Mouse (Mus musculus) hindbrain, embryonic 16.5 days (tissue): ENCODE measurements around the gene Pdia3. TPM values are rescaled to one million over a fixed set of nuclear protein-coding genes. Genes with fewer than 3 reads are reported as not detected.
"Not testable (repeated sequence)": the region's sequence is repeated elsewhere in the genome, so short reads cannot be mapped to it uniquely, and the experiment has no call there.

Experiments used
- ATAC-seq: fragments of 200-750 bp; cut with Nextera tagmentation; 2 replicates; pipeline ENCODE4 v1.8.0; 2017; ENCODE audit warnings: moderate TSS enrichment, moderate library complexity
- H3K27ac ChIP-seq: fragments of 300-500 bp; sonication (generic); 2 replicates; pipeline ENCODE4 v1.5.1; 2014; ENCODE audit warnings: low read depth, mild to moderate bottlenecking, control low read depth, low read length, moderate library complexity
- H3K27me3 ChIP-seq: fragments of 300-500 bp; sonication (generic); replicated peaks from 2 replicates; pipeline ENCODE4 v1.6.1; 2014; ENCODE audit warnings: low read length; ENCODE audit not compliant: control insufficient read depth, insufficient read depth
- H3K36me3 ChIP-seq: fragments of 300-500 bp; sonication (generic); 2 replicates; pipeline ENCODE4 v1.6.1; 2014; ENCODE audit warnings: mild to moderate bottlenecking, low read length, moderate library complexity, mixed read lengths; ENCODE audit not compliant: control insufficient read depth, insufficient read depth
- H3K4me1 ChIP-seq: fragments of 300-500 bp; sonication (generic); 2 replicates; pipeline ENCODE4 v1.6.1; 2014; ENCODE audit warnings: low read depth, low read length; ENCODE audit not compliant: control insufficient read depth, insufficient read depth
- H3K4me2 ChIP-seq: fragments of 300-500 bp; sonication (generic); 2 replicates; pipeline ENCODE4 v1.6.1; 2014; ENCODE audit warnings: mild to moderate bottlenecking, low read length, control low read depth, moderate library complexity
- H3K4me3 ChIP-seq: fragments of 300-500 bp; sonication (generic); 2 replicates; pipeline ENCODE4 v1.5.1; 2014; ENCODE audit warnings: mild to moderate bottlenecking, low read length, control low read depth, moderate library complexity
- H3K9ac ChIP-seq: fragments of 300-500 bp; sonication (generic); 2 replicates; pipeline ENCODE4 v1.6.1; 2014; ENCODE audit warnings: low read depth, mild to moderate bottlenecking, control low read depth, low read length, moderate library complexity
- H3K9me3 ChIP-seq: fragments of 300-500 bp; sonication (generic); 2 replicates; pipeline ENCODE4 v1.6.1; 2014; ENCODE audit warnings: mild to moderate bottlenecking, low read length, moderate library complexity; ENCODE audit not compliant: control insufficient read depth
- WGBS: fragments of 180-500 bp; shearing (Covaris S2); extraction: QIAGEN DNeasy Blood & Tissue Kit; methylation state at CpG from one replicate; pipeline ENCODE4 v1.1.7; 2014; 5-methylcytosine and 5-hydroxymethylcytosine counted together
- polyA plus RNA-seq: library from polyadenylated mRNA; unstranded; fragments of >200 nt; fragmentation: Nextera tagmentation; extraction: Ambion mirVana; gene quantifications from 2 replicates; pipeline ENCODE4 v1.2.1, GENCODE M21; 2015

Gene Pdia3
- polyA plus RNA-seq, 1 experiment from 2014 or later, result 379 TPM

- peak; percentile 94 for ATAC-seq
- peak within 1 kb of the TSS; percentile 78 for H3K27ac ChIP-seq
- H3K36me3 ChIP-seq, result peaks cover 18% of the 10 kb centered on the region
- peak within 1 kb of the TSS; percentile 80 for H3K4me2 ChIP-seq
- WGBS, result 5% methylated on average over 41 of the region's 41 CpGs
- no peaks in the 10 kb centered on the region for H3K27me3 ChIP-seq
- H3K9me3 ChIP-seq, result no peaks in the 10 kb centered on the region
- H3K9ac ChIP-seq, result peak within 1 kb of the TSS; percentile 81
- peak within 1 kb of the TSS; percentile 80 for H3K4me3 ChIP-seq
- peaks cover 11% of the 10 kb centered on the region for H3K4me1 ChIP-seq
Observed at GRCm38 (mm10) chr2:121456692-121457642, 43.4 kb downstream of the Pdia3 start, which contains the start of gene Serinc4. TSS of gene Serinc4 (minus strand) at chr2:121456781.

- Histone ChIP-seq H3K27me3 (no peaks in the 10 kb centered on the region), H3K4me2 (no peak overlapping the region), H3K36me3 (peaks cover 6% of the 10 kb centered on the region; the same call in 1 of the 2 replicates), H3K4me1 (peaks cover 11% of the 10 kb centered on the region), H3K9me3 (no peaks in the 10 kb centered on the region), H3K9ac (no peak overlapping the region), H3K4me3 (no peak overlapping the region), H3K27ac (no peak overlapping the region)
- 63% methylated on average over 2 of the region's 2 CpGs for WGBS
- ATAC-seq, result no peak
Observed at GRCm38 (mm10) chr2:121460071-121460470, 46.5 kb downstream of the Pdia3 start.

- H3K36me3 ChIP-seq, H3K4me3 ChIP-seq, H3K9ac ChIP-seq, H3K27me3 ChIP-seq, ATAC-seq, H3K4me2 ChIP-seq, H3K4me1 ChIP-seq, H3K27ac ChIP-seq, H3K9me3 ChIP-seq: not testable (repeated sequence)
- 100% methylated on average over 1 of the region's 6 CpGs for WGBS
Observed at GRCm38 (mm10) chr2:121468982-121469381, 55.4 kb downstream of the Pdia3 start.

- H3K4me1 ChIP-seq, H3K9ac ChIP-seq, H3K4me3 ChIP-seq, H3K36me3 ChIP-seq, H3K4me2 ChIP-seq, H3K27ac ChIP-seq, ATAC-seq, H3K27me3 ChIP-seq, H3K9me3 ChIP-seq: not testable (repeated sequence)
- 92% methylated on average over 3 of the region's 3 CpGs for WGBS
Observed at GRCm38 (mm10) chr2:121472783-121473182, 59.2 kb downstream of the Pdia3 start.

GRCm38 (mm10) chr2:121473301-121474179, 60.0 kb downstream of the Pdia3 start, which contains the start of gene Mfap1b:
TSS of gene Mfap1b (minus strand) at chr2:121474067.
- 3% methylated on average over 35 of the region's 41 CpGs for WGBS
- Histone ChIP-seq H3K9ac (peak within 1 kb of the TSS; percentile 67), H3K4me3 (peak within 1 kb of the TSS; percentile 58), H3K27ac (peak within 1 kb of the TSS; percentile 69), H3K4me2 (peak within 1 kb of the TSS; percentile 68)
- not testable (repeated sequence) for H3K9me3 ChIP-seq, H3K4me1 ChIP-seq, H3K36me3 ChIP-seq, H3K27me3 ChIP-seq
- ATAC-seq, result peak; percentile 96

- H3K4me2 ChIP-seq, result peak overlapping the region; percentile 45
- no peaks in the 10 kb centered on the region for H3K4me1 ChIP-seq
- peak overlapping the region; percentile 58 for H3K4me3 ChIP-seq
- 0 out of 2 replicates have a peak, but pooled peaks cover 2% of the 10 kb centered on the region for H3K36me3 ChIP-seq
- H3K9ac ChIP-seq, result peak overlapping the region; percentile 67
- no peak for ATAC-seq
- no peaks in the 10 kb centered on the region for H3K9me3 ChIP-seq
- H3K27ac ChIP-seq, result peak overlapping the region; percentile 69
- WGBS, result 32% methylated on average over 8 of the region's 8 CpGs
- H3K27me3 ChIP-seq, result no peaks in the 10 kb centered on the region
Observed at GRCm38 (mm10) chr2:121474180-121474535, 60.6 kb downstream of the Pdia3 start.

GRCm38 (mm10) chr2:121475306-121475705, 61.7 kb downstream of the Pdia3 start:
- not testable (repeated sequence) for H3K9me3 ChIP-seq, H3K4me1 ChIP-seq, H3K36me3 ChIP-seq, H3K4me3 ChIP-seq, ATAC-seq, H3K27ac ChIP-seq, H3K9ac ChIP-seq, H3K4me2 ChIP-seq, H3K27me3 ChIP-seq
- WGBS, result 98% methylated on average over 2 of the region's 2 CpGs

GRCm38 (mm10) chr2:121477491-121478266, 64.1 kb downstream of the Pdia3 start:
- no peaks in the 10 kb centered on the region for H3K36me3 ChIP-seq
- no peak overlapping the region for H3K9ac ChIP-seq
- no peak overlapping the region for H3K4me3 ChIP-seq
- H3K27me3 ChIP-seq, result no peaks in the 10 kb centered on the region
- no peaks in the 10 kb centered on the region for H3K9me3 ChIP-seq
- no peak overlapping the region for H3K4me2 ChIP-seq
- H3K27ac ChIP-seq, result no peak overlapping the region
- 74% methylated on average over 3 of the region's 3 CpGs for WGBS
- ATAC-seq, result no peak
- no peaks in the 10 kb centered on the region for H3K4me1 ChIP-seq
